Mouse (Mus musculus): ENCODE results near the gene Akap13. TPM values are rescaled to one million over a fixed set of nuclear protein-coding genes. Genes with fewer than 3 reads are reported as not detected.

Akap13 gene
- total and polyA plus RNA-seq, 3 experiments: 11.4 to 32.5 (median 27.7) TPM

- dilution Hi-C loops (cut with MboI; ENCODE audit: extremely low pct_ligation_motif_present, extremely low pct_unique_long_range_greater_than_20kb, low sequenced_read_pairs): no loop called here
- no peak overlapping the region for H3K4me2 ChIP-seq (ENCODE audit: insufficient read depth, low read depth, poor library complexity, severe bottlenecking)
- H3K9ac ChIP-seq (ENCODE audit: insufficient read depth, low read depth): no peak overlapping the region
- no peak for DNase-seq (ENCODE audit: extremely low read depth)
- H3K36me3 ChIP-seq (replicated peaks in 1 of 2; ENCODE audit: control insufficient read depth in 1 of 2, insufficient read depth in 1 of 2, low read length in 1 of 2): no peaks in the 10 kb centered on the region
- H3K27ac ChIP-seq (ENCODE audit: insufficient read depth, low read depth): no peak overlapping the region
- TF ChIP-seq USF1 (IDR thresholded peaks at IDR 0.05; ENCODE audit: low read depth, low read length) (no peak), SIN3A (IDR thresholded peaks at IDR 0.05; ENCODE audit: low read length) (no peak), ZMIZ1 (IDR thresholded peaks at IDR 0.05; ENCODE audit: low read depth, low read length) (no peak), PAX5 (IDR thresholded peaks at IDR 0.05; ENCODE audit: low read length) (no peak), USF2 (conservative IDR thresholded peaks at IDR 0.05; ENCODE audit: low read depth, low read length) (no peak), JUND (conservative IDR thresholded peaks at IDR 0.05; ENCODE audit: low read depth, low read length) (no peak), MXI1 (IDR thresholded peaks at IDR 0.05; ENCODE audit: low read depth, low read length) (no peak), ZNF384 (IDR thresholded peaks at IDR 0.05; ENCODE audit: low read depth, low read length) (no peak), ZC3H11A (IDR thresholded peaks at IDR 0.05; ENCODE audit: low read depth, low read length) (no peak), MAZ (IDR thresholded peaks at IDR 0.05; ENCODE audit: low read depth, low read length) (no peak), POLR2A (IDR thresholded peaks at IDR 0.05; ENCODE audit: low read depth, low read length) (no peak)
- H3K4me3 ChIP-seq (replicated peaks in 1 of 3; ENCODE audit: low read depth in 2 of 3, low read length in 2 of 3, poor library complexity in 1 of 3): no peak overlapping the region
- peaks cover 0 to 15% of the 10 kb centered on the region in 2 experiments; a peak in 2 of 4 replicates for H3K4me1 ChIP-seq (ENCODE audit: control insufficient read depth in 1 of 2, insufficient read depth in 2 of 2)
- H3K79me2 ChIP-seq (replicated peaks; ENCODE audit: control insufficient read depth, extremely low read depth, insufficient read depth, poor library complexity, severe bottlenecking): no peaks in the 10 kb centered on the region
- peaks cover 2% of the 10 kb centered on the region for H3K27me3 ChIP-seq (replicated peaks)
- in situ Hi-C loops (cut with MboI; ENCODE audit: low pct_ligation_motif_present, low pct_unique_long_range_greater_than_20kb, low sequenced_read_pairs): no loop called here
- no peaks in the 10 kb centered on the region for H3K9me3 ChIP-seq (replicated peaks; ENCODE audit: low read length)
Measured at GRCm38 (mm10) chr7:75430550-75430949, 24.8 kb upstream of the Akap13 start.

GRCm38 (mm10) chr7:75431043-75431442, 24.3 kb upstream of the Akap13 start:
- H3K4me2 ChIP-seq (ENCODE audit: insufficient read depth, low read depth, poor library complexity, severe bottlenecking): no peak overlapping the region

More at GRCm38 (mm10) chr7:75431043-75431442, 24.3 kb upstream of the Akap13 start:
- H3K9ac ChIP-seq (ENCODE audit: insufficient read depth, low read depth): no peak overlapping the region
- DNase-seq (ENCODE audit: extremely low read depth): no peak
- peaks cover 2% of the 10 kb centered on the region for H3K27me3 ChIP-seq (replicated peaks)
- H3K4me1 ChIP-seq (ENCODE audit: control insufficient read depth in 1 of 2, insufficient read depth in 2 of 2): peaks cover 0 to 15% of the 10 kb centered on the region in 2 experiments; a peak in 2 of 4 replicates
- no peaks in the 10 kb centered on the region for H3K36me3 ChIP-seq (replicated peaks in 1 of 2; ENCODE audit: control insufficient read depth in 1 of 2, insufficient read depth in 1 of 2, low read length in 1 of 2)
- TF ChIP-seq HCFC1 (IDR thresholded peaks at IDR 0.05; ENCODE audit: low read depth, low read length) (no peak), TBP (conservative IDR thresholded peaks at IDR 0.05; ENCODE audit: low read depth, low read length) (no peak), RAD21 (IDR thresholded peaks at IDR 0.05; ENCODE audit: low read depth, low read length) (no peak), USF1 (IDR thresholded peaks at IDR 0.05; ENCODE audit: low read depth, low read length) (no peak), CTCF (conservative IDR thresholded peaks at IDR 0.05 in 1 of 2, IDR thresholded peaks at IDR 0.05 in 1 of 2; ENCODE audit: low read depth in 2 of 2, low read length in 2 of 2) (no peak), ZNF384 (IDR thresholded peaks at IDR 0.05; ENCODE audit: low read depth, low read length) (no peak), BHLHE40 (IDR thresholded peaks at IDR 0.05; ENCODE audit: low read depth, low read length) (no peak), CHD2 (IDR thresholded peaks at IDR 0.05; ENCODE audit: low read length) (no peak), IRF4 (IDR thresholded peaks at IDR 0.05; ENCODE audit: low read depth, low read length) (no peak), ZKSCAN1 (IDR thresholded peaks at IDR 0.05; ENCODE audit: borderline replicate concordance, low read depth, low read length) (no peak), ZMIZ1 (IDR thresholded peaks at IDR 0.05; ENCODE audit: low read depth, low read length) (no peak), MAFK (IDR thresholded peaks at IDR 0.05; ENCODE audit: insufficient replicate concordance, low read length) (no peak), SIN3A (IDR thresholded peaks at IDR 0.05; ENCODE audit: low read length) (no peak), MXI1 (IDR thresholded peaks at IDR 0.05; ENCODE audit: low read depth, low read length) (no peak), MAX (IDR thresholded peaks at IDR 0.05; ENCODE audit: low read length) (no peak), EP300 (IDR thresholded peaks at IDR 0.05; ENCODE audit: low read length) (no peak), NELFE (IDR thresholded peaks at IDR 0.05; ENCODE audit: low read depth, low read length) (no peak)
- no peaks in the 10 kb centered on the region for H3K9me3 ChIP-seq (replicated peaks; ENCODE audit: low read length)
- dilution Hi-C loops (cut with MboI; ENCODE audit: extremely low pct_ligation_motif_present, extremely low pct_unique_long_range_greater_than_20kb, low sequenced_read_pairs) (no loop called here), in situ Hi-C loops (cut with MboI; ENCODE audit: low pct_ligation_motif_present, low pct_unique_long_range_greater_than_20kb, low sequenced_read_pairs) (no loop called here)
- H3K27ac ChIP-seq (ENCODE audit: insufficient read depth, low read depth): no peak overlapping the region
- no peak overlapping the region for H3K4me3 ChIP-seq (replicated peaks in 1 of 3; ENCODE audit: low read depth in 2 of 3, low read length in 2 of 3, poor library complexity in 1 of 3)
- H3K79me2 ChIP-seq (replicated peaks; ENCODE audit: control insufficient read depth, extremely low read depth, insufficient read depth, poor library complexity, severe bottlenecking): no peaks in the 10 kb centered on the region
